Mouse (Mus musculus): Measurements from ENCODE around the gene Znhit6. TPM values are rescaled to one million over a fixed set of nuclear protein-coding genes. Genes with fewer than 3 reads are reported as not detected.

Gene Znhit6
- total RNA-seq, 2 experiments from 2014 or later, result 30.2 to 30.4 TPM

DNA sequence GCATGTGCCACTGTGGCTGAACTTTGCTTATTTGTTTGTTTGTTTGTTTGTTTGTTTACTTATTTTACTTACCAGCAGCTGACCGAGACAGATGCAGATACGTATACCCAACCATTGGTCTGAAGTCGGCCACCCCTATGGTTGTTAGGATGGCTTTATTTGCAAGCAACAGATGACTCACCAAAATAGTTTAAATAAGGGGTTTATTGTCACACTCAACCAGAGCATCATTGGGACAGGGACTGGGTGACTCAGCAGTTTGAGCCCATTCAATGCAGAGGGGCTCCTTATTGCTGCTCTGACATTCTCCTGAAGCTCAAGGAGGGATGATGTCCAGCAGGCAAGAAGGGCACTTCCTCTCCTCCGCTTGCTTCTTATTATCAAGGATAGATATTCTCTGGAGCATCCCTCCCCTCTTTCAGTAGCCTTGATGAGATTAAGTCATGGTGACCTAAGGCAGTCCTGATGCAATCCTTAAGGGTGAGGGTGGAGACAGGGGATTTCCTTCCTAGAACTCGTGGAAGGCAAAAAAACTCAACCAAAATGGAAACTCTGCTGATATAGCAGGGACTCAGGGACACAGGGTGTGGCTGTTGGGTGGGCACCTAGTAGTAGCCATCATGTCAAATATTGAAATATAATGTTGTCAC lies 65.2 kb downstream of the Znhit6 start:
- ATAC-seq (replicated peaks; ENCODE audit: poor library complexity, severe bottlenecking), result no peak

DNA sequence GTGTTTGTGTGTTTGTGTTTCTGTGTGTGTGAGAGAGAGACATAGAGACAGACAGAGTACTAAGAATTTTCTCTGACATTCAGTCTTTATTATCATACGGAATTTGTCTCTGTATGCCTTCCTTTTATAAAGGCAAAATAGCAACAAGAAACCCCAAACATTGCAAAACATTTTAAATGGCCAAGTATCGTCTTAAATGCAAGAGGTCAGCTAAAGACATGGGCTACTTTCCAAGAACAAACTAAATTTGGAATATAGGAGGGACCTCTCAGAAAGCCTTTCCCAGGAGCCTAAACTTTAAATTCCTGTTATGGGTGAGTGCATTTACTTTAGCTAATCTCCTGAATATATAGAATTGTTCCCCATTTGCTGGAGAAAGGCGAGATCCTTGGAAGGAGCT lies 65.9 kb downstream of the Znhit6 start:
- no peak for ATAC-seq (replicated peaks; ENCODE audit: poor library complexity, severe bottlenecking)

- no peak for ATAC-seq (replicated peaks; ENCODE audit: poor library complexity, severe bottlenecking)
Measured at GRCm38 (mm10) chr3:145642861-145643260, 66.9 kb downstream of the Znhit6 start.

- ATAC-seq (replicated peaks; ENCODE audit: poor library complexity, severe bottlenecking), result no peak
Measured at GRCm38 (mm10) chr3:145645463-145645862, 69.5 kb downstream of the Znhit6 start.

- ATAC-seq (replicated peaks; ENCODE audit: poor library complexity, severe bottlenecking), result no peak
Measured at GRCm38 (mm10) chr3:145646009-145646408, 70.0 kb downstream of the Znhit6 start.

DNA sequence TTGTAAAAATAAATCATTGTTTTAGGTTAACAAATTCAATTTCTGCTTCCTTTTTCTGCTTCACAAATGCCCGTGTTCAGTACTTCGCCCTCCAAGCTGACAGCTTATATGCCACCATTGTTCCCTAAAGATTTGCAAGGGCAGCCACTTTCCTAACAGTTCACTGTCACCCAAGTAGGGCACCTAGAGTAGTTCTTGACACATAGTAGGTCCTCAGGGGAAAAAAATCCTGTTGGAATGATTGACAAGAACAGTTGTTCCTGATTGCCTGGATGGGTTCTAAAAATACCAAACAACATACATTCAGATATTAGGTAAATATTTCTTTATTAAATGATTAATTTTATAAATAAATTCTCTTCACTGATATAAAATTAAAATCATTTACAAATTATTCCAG lies 70.7 kb downstream of the Znhit6 start:
- no peak for ATAC-seq (replicated peaks; ENCODE audit: poor library complexity, severe bottlenecking)

- ATAC-seq (replicated peaks; ENCODE audit: poor library complexity, severe bottlenecking), result no peak
Measured at GRCm38 (mm10) chr3:145647416-145647815, 71.4 kb downstream of the Znhit6 start.

DNA sequence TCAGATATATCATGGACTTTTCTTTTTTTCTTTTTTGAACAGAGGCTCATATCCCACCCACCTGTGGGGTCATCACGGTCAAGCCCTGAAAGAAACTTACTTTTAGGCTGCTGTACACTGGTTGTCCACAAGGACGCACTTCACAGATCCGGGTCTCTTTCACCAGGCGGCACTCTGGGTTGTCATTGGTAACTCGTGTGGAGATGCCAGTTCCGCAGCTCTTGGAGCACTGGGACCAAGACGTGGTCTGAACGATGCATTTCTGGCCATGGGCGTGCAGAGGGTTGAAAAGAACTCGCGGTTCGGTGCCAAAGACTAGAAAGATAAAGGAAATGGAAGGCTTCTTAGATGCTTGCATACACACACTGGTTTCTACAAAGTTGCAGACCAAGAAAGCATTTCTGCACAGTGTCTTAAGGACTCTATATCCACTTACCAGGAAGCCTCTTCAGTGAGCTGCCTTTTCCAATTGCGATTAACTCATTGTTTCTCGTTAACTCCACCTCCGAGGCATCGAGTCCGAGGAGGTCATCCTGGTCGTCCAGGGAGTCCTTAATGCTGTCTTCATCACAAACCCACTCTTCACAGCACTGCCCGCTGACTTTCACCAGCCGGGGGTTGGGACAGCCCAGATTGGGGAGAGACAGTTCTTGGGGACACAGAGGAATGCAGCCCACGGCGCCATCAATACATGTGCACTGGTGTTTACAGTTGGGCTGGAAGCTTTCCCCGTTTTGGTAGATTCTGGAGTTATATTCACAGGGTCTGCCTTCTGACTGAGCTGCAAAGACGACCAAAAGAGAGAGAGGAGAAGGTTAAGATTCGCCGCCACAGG lies 72.3 kb downstream of the Znhit6 start:
- ATAC-seq (replicated peaks; ENCODE audit: poor library complexity, severe bottlenecking), result peak; percentile 39

GRCm38 (mm10) chr3:145648991-145649851 lies 73.2 kb downstream of the Znhit6 start:
- ATAC-seq (replicated peaks; ENCODE audit: poor library complexity, severe bottlenecking), result peak; percentile 21; the same call in 1 of the 2 replicates

GRCm38 (mm10) chr3:145649852-145650202 lies 73.8 kb downstream of the Znhit6 start, which contains the start of gene Ccn1:
Gene Ccn1 (minus strand): TSS chr3:145649981.
- ATAC-seq (replicated peaks; ENCODE audit: poor library complexity, severe bottlenecking), result peak; percentile 18

DNA sequence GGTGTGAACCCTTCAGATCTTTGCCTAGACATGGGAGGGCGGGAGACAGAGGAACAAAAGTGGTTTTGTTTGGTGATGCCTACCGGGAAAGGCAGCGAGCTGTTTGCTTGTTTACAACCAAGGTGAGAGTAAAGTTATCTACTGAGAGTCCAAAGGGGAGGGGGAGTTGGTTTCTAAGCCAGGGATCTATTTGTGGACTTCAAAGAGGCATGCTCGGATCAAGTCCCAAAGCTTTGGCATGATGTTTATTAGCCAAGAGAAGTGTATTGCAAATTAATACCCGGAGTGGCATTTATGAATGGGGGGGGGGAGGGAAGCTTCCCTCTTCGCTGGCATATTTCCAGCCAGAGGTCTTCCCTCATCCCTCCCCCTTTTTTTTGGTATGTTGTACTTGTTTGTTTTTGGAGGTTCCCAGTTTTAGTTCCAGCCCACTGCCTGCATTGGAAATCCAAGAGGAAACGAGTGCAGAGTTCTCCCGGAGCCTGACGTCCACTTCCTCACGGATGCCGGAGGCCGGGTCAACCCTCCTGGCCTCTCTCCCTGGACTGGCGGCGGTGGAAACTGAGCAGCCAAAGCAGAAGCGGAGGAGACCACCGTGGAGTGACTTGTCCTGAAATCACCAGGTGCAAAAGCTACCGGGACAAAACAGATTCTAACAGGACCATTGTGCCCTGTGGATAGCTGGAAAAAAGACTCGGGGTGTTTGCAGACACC lies 74.5 kb downstream of the Znhit6 start:
- ATAC-seq (replicated peaks; ENCODE audit: poor library complexity, severe bottlenecking), result peak; percentile 17; the same call in 1 of the 2 replicates

DNA sequence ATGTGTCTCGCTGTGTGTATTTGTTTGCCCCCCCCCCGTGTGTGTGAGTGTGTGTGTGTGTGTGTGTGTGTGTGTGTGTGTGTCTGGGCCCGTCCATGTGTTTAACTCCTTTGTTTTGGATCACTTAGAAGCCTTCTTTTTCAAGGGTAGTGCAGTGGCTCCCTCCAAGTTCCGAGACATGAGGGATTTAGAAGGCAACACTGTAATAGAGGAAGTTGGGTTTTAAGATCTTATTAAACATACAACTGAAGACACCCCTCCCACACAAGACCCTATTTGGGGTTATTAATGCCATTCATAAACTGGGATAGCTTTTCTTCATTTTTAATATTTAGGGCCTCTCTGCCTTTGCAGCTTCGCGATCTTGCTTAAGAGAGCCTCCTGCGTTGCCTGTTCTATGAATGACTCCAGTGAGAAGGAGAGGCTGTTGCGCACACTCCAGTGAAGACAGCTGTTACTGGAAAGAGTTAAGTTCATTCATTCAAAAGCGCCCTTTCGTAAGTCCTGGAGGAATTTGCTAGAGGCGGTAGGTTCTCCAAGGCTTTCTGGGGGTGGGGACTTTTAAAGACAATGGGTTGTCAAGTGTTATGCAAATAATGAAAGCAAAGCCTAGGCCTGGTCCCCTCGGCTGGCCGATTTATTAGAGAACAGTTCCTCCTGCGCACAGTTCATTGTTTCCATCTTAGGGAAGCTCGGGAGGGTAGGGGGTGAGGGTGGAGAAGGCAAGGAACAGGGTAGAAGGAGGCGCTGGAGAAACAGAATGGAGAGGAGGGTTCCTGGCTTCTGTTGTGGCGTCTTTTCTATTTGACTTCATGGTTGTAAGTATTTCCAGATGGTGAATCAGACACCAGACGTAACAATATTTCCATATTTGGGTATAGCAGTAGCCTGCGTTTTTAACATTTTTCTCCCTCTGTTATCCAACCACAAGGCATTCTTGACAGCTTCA lies 75.3 kb downstream of the Znhit6 start:
- no peak for ATAC-seq (replicated peaks; ENCODE audit: poor library complexity, severe bottlenecking)

DNA sequence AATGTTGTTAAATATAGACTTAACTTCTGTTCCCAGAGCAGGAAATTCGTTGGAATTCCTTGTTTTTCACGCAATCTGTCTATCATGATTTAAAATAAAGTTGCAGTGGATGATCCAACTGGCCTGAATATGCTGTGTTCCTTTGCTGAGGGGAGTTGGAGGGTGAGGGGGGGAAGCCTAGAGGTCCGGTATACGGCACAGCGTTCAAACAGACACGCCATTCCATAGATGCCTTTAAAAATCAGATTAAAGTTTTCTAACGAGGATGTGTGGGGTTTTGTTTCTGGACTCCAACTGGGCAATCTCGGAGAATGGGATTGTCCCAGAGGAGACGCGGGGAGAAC lies 75.9 kb downstream of the Znhit6 start:
- ATAC-seq (replicated peaks; ENCODE audit: poor library complexity, severe bottlenecking), result no peak

- peak; percentile 5 for ATAC-seq (replicated peaks; ENCODE audit: poor library complexity, severe bottlenecking)
Measured at GRCm38 (mm10) chr3:145652322-145653131, 76.5 kb downstream of the Znhit6 start.

GRCm38 (mm10) chr3:145653191-145653940 lies 77.4 kb downstream of the Znhit6 start:
- peak; percentile 74 for ATAC-seq (replicated peaks; ENCODE audit: poor library complexity, severe bottlenecking)

DNA sequence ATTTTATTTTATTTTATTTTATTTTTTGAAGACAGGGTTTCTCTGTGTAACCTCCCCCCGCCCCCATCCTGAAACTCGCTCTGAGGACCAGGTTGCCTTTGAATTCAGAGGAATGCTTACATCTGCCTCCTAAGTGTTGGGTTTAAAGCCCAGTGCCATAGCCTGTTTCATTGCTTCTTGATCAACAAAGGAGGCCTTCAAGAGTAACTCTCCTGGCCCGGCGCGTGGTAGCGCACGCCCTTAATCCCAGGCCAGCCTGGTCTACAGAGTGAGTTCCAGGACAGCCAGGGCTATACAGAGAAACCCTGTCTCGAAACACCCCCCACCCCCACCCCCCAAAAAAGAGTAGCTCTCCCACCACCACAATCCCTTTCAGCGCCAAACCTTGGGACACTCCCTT lies 78.0 kb downstream of the Znhit6 start:
- ATAC-seq (replicated peaks; ENCODE audit: poor library complexity, severe bottlenecking), result no peak
